Mouse (Mus musculus): ENCODE results near the gene Pdlim1. TPM values are rescaled to one million over a fixed set of nuclear protein-coding genes. Genes with fewer than 3 reads are reported as not detected.
"Not testable (repeated sequence)": the region's sequence is repeated elsewhere in the genome, so short reads cannot be mapped to it uniquely, and the experiment has no call there.

Gene Pdlim1
- polyA plus RNA-seq, 1 experiment, result not detected

DNA sequence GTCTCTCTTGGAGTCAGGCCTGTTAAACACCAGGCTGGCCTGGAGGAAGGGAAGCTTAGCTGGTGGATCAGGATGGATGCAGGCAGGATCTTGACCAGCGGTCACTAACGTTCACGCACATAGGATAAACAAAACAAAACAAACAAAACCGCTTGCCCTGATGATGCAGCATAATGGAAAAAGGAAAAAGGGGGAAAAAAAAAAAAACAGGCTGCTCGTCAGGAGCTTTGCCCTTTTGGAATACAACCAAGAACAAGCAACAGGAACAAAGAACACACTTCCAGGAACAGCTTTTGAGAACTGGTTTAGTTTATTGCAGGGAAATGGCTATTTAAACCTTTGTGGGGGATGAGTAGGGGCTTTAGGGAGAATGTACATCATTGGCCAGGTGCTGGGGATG lies 50.8 kb downstream of the Pdlim1 start:
- Histone ChIP-seq H3K4me3 (ENCODE audit: insufficient read depth, low read depth, low read length) (no peak overlapping the region), H3K27ac (ENCODE audit: insufficient read depth, low read depth, low read length) (no peak overlapping the region), H3K4me1 (ENCODE audit: control insufficient read depth, insufficient read depth, low read length) (no peaks in the 10 kb centered on the region)
- 62% methylated on average over 5 of the region's 5 CpGs for WGBS
- TF ChIP-seq CTCF (IDR thresholded peaks at IDR 0.05; ENCODE audit: insufficient read depth, low read depth, low read length), result no peak
- TF ChIP-seq POLR2A (IDR thresholded peaks at IDR 0.05; ENCODE audit: insufficient read depth, low read depth, low read length), result no peak

DNA sequence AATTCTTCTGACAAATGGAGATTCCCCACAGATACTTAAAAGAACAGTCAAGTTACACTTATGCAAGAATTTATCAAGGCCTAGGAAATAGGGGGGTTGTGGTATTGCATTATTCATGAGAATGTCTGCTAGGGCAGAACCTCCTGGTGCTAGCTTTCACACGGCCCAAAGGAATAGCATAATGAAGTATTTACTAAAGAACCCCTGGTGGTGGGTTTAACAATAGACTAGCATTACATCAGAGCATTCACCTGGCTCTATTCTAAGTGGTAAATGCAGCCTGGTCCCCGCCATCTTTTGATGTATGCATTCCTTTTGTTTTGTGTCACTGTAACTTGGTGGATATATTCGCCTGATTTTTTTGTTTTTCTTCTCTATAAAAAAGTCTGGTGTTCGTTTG lies 68.7 kb downstream of the Pdlim1 start:
- 18% methylated on average over 4 of the region's 4 CpGs for WGBS
- H3K4me1 ChIP-seq (ENCODE audit: control insufficient read depth, insufficient read depth, low read length); H3K27ac ChIP-seq (ENCODE audit: insufficient read depth, low read depth, low read length); H3K4me3 ChIP-seq (ENCODE audit: insufficient read depth, low read depth, low read length): not testable (repeated sequence)

DNA sequence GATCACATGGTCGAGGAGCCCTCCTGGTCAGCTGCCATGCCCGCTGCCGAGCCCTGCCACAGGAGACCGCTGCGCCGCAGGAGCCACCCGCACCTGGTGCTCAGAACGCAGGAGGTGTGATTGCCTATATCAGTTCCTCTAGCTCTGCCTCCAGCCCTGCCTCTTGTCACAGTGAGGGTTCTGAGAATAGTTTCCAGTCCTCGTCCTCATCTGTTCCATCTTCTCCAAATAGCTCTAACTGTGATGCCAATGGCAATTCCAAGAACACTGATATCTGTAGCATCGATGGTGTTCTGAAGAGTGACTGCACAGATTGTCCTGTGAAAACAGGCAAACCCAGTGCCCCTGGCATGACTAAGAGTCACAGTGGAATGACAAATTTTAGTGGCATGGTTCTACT lies 81.0 kb downstream of the Pdlim1 start:
- 93% methylated on average over 10 of the region's 10 CpGs for WGBS
- no peak overlapping the region for H3K4me3 ChIP-seq (ENCODE audit: insufficient read depth, low read depth, low read length)
- no peak overlapping the region for H3K27ac ChIP-seq (ENCODE audit: insufficient read depth, low read depth, low read length)
- no peaks in the 10 kb centered on the region for H3K4me1 ChIP-seq (ENCODE audit: control insufficient read depth, insufficient read depth, low read length)
- TF ChIP-seq POLR2A (IDR thresholded peaks at IDR 0.05; ENCODE audit: insufficient read depth, low read depth, low read length), result no peak
- no peak for TF ChIP-seq CTCF (IDR thresholded peaks at IDR 0.05; ENCODE audit: insufficient read depth, low read depth, low read length)

DNA sequence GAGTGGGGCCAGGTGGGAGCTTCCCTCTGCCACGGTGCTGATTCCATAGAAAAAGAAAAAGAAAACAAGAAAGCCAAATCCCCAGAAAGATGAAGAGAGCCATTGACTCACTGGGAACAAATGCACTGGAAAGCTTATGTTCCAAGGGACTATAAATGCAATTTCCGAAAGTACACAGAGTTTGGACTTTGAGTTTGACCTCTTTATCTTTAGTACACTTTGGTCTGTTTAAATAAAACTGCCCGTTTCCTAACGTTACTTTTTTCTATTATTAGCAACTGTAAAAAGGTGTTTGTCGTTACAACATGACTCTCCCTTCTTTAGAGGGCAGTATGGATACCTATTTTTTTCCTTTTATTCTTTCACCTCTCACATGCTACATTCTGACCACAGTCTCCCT lies 84.5 kb downstream of the Pdlim1 start, which contains the start of gene Cyp2c70:
Cyp2c70 (minus strand) TSS at position 174 of the 400 bp plus-strand sequence.
- WGBS, result 81% methylated on average over 5 of the region's 5 CpGs
- Histone ChIP-seq H3K4me1 (ENCODE audit: control insufficient read depth, insufficient read depth, low read length) (no peaks in the 10 kb centered on the region), H3K27ac (ENCODE audit: insufficient read depth, low read depth, low read length) (no peak within 1 kb of the TSS), H3K4me3 (ENCODE audit: insufficient read depth, low read depth, low read length) (no peak within 1 kb of the TSS)
- TF ChIP-seq POLR2A (IDR thresholded peaks at IDR 0.05; ENCODE audit: insufficient read depth, low read depth, low read length) (no peak), CTCF (IDR thresholded peaks at IDR 0.05; ENCODE audit: insufficient read depth, low read depth, low read length) (no peak)

DNA sequence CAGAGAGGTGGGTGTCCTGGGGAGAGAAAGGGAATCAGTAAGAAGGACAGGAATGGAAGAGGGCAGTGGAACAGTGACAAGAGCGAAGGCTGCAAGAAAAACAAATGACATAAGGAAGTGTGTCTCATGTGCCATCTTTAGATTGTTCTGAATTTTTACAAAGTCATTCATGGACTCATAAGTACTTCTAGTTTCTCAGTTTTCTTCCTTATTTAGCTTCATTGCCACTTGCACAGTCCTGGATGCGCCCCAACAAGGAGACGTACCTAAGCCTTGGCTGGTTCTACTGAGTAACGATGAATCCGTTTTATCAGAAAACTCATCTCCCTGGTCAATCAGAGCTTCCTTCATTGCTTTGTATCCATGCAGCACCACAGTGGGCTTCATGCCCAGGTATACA lies 88.0 kb downstream of the Pdlim1 start:
- H3K4me3 ChIP-seq (ENCODE audit: insufficient read depth, low read depth, low read length), result no peak overlapping the region
- no peaks in the 10 kb centered on the region for H3K4me1 ChIP-seq (ENCODE audit: control insufficient read depth, insufficient read depth, low read length)
- no peak for TF ChIP-seq CTCF (IDR thresholded peaks at IDR 0.05; ENCODE audit: insufficient read depth, low read depth, low read length)
- TF ChIP-seq POLR2A (IDR thresholded peaks at IDR 0.05; ENCODE audit: insufficient read depth, low read depth, low read length), result no peak
- 97% methylated on average over 5 of the region's 5 CpGs for WGBS
- no peak overlapping the region for H3K27ac ChIP-seq (ENCODE audit: insufficient read depth, low read depth, low read length)

DNA sequence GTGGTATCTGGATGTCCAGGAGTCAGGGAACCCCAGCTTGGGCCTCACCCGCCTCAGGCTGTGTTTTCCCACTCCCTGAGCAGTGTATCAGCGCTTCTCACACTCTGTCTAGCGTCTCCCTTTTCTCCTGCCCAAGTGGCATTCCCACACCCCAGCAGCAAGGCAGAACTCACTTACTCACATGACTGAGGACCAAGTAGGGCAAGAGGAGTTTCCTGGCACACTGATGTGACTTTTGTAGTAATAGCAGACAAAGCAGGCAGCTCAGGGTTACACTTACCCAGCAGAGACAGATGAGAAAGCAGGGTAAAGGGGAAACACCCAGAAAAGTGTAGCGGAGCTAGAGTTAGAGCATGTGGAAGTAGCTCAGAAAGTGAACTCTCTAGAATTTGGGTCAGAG lies 93.3 kb downstream of the Pdlim1 start:
- TF ChIP-seq CTCF (IDR thresholded peaks at IDR 0.05; ENCODE audit: insufficient read depth, low read depth, low read length), result no peak
- no peak for TF ChIP-seq POLR2A (IDR thresholded peaks at IDR 0.05; ENCODE audit: insufficient read depth, low read depth, low read length)
- H3K4me3 ChIP-seq (ENCODE audit: insufficient read depth, low read depth, low read length), result no peak overlapping the region
- H3K4me1 ChIP-seq (ENCODE audit: control insufficient read depth, insufficient read depth, low read length), result no peaks in the 10 kb centered on the region
- 87% methylated on average over 4 of the region's 4 CpGs for WGBS
- H3K27ac ChIP-seq (ENCODE audit: insufficient read depth, low read depth, low read length), result no peak overlapping the region

Other genes starting within 250 kb of the Pdlim1 start
- gene Cyp2c54, start 198.0 kb downstream of the Pdlim1 start, polyA plus RNA-seq (2012; ENCODE audit: insufficient read depth, insufficient read length, low replicate concordance, missing spikeins), result not detected in 2 replicates
- gene Cyp2c50, start 182.2 kb downstream of the Pdlim1 start, polyA plus RNA-seq (2012; ENCODE audit: insufficient read depth, insufficient read length, low replicate concordance, missing spikeins), result not detected in 2 replicates
- not detected in 2 replicates for gene Cyp2c70, start 84.5 kb downstream of the Pdlim1 start, polyA plus RNA-seq (2012; ENCODE audit: insufficient read depth, insufficient read length, low replicate concordance, missing spikeins)
- gene Sorbs1, start 241.9 kb upstream of the Pdlim1 start, polyA plus RNA-seq (2012; ENCODE audit: insufficient read depth, insufficient read length, low replicate concordance, missing spikeins), result not detected in 2 replicates

Data from olfactory bulb, adult 2 months (tissue).